Mouse (Mus musculus) olfactory bulb, adult 2 months (tissue): ENCODE measurements around the gene Plk5. TPM values are rescaled to one million over a fixed set of nuclear protein-coding genes. Genes with fewer than 3 reads are reported as not detected.
A peak's percentile ranks its signal among the peaks of the same experiment; 100 is the strongest.

Experiments
- H3K27ac ChIP-seq: fragments of 200-500 bp; 2 replicates; pipeline ENCODE4 v1.5.1; 2012; ENCODE audit warnings: low read depth, low read length; ENCODE audit not compliant: insufficient read depth
- H3K4me1 ChIP-seq: fragments of 200-500 bp; 2 replicates; pipeline ENCODE4 v1.6.1; 2012; ENCODE audit warnings: low read length; ENCODE audit not compliant: control insufficient read depth, insufficient read depth
- H3K4me3 ChIP-seq: fragments of 200-500 bp; 2 replicates; pipeline ENCODE4 v1.5.1; 2012; ENCODE audit warnings: mild to moderate bottlenecking, low read depth, low read length, moderate library complexity; ENCODE audit not compliant: insufficient read depth
- CTCF ChIP-seq: fragments of 200-500 bp; IDR thresholded peaks from 2 replicates; pipeline ENCODE4 v1.5.1; 2012; ENCODE audit warnings: low read depth, mild to moderate bottlenecking, low read length, moderate library complexity; ENCODE audit not compliant: insufficient read depth
- POLR2A ChIP-seq: fragments of 200-500 bp; IDR thresholded peaks from 2 replicates; pipeline ENCODE4 v1.6.1; 2012; ENCODE audit warnings: mild to moderate bottlenecking, low read depth, low read length, moderate library complexity; ENCODE audit not compliant: insufficient read depth
- WGBS: fragments of 180-500 bp; shearing (Covaris S2); methylation state at CpG from one replicate; pipeline ENCODE4 v1.1.7; 2018; 5-methylcytosine and 5-hydroxymethylcytosine counted together
- polyA plus RNA-seq: library from polyadenylated mRNA; stranded (reverse); fragments of >200 nt; gene quantifications from 2 replicates; pipeline ENCODE4 v1.2.4, GENCODE M21; 2012; ENCODE audit warnings: low replicate concordance; ENCODE audit not compliant: missing spikeins, insufficient read depth, insufficient read length

Plk5 gene
- polyA plus RNA-seq, 1 experiment, result not detected

DNA sequence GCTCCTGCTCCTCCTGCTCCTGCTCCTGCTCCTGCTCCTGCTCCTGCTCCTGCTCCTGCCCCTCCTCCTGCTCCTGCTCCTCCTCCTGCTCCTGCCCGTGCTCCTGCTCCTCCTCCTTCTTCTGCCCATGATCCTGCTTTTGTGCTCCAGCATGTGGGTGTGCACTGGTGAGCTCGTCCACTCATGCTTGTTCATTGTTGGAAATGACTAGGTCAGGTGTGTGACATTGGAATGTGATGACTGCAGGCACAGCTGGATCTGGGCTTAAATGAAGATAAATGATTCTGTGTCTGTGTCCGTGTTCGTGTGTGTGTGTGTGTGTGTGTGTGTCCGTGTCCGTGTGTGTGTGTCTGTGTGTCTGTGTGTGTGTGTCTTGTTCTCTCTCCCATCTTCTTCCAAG is 12.1 kb downstream of the Plk5 start:
- Histone ChIP-seq H3K4me1 (peaks cover 25% of the 10 kb centered on the region), H3K4me3 (no peak overlapping the region), H3K27ac (no peak overlapping the region)
- 91% methylated on average over 6 of the region's 6 CpGs for WGBS
- no peak for TF ChIP-seq CTCF
- no peak for TF ChIP-seq POLR2A

- no peak overlapping the region for H3K27ac ChIP-seq
- no peak overlapping the region for H3K4me3 ChIP-seq
Measured at GRCm38 (mm10) chr10:80369995-80370747, 13.9 kb downstream of the Plk5 start.

GRCm38 (mm10) chr10:80371411-80371966 is 15.2 kb downstream of the Plk5 start:
- no peak overlapping the region for H3K4me3 ChIP-seq
- no peak for TF ChIP-seq POLR2A
- TF ChIP-seq CTCF, result no peak
- H3K4me1 ChIP-seq, result peaks cover 22% of the 10 kb centered on the region
- WGBS, result 28% methylated on average over 12 of the region's 12 CpGs
- no peak overlapping the region for H3K27ac ChIP-seq

More at GRCm38 (mm10) chr10:80369995-80370747, 13.9 kb downstream of the Plk5 start:
- no peak for TF ChIP-seq POLR2A
- no peak for TF ChIP-seq CTCF
- 57% methylated on average over 21 of the region's 21 CpGs for WGBS
- peaks cover 22% of the 10 kb centered on the region for H3K4me1 ChIP-seq

DNA sequence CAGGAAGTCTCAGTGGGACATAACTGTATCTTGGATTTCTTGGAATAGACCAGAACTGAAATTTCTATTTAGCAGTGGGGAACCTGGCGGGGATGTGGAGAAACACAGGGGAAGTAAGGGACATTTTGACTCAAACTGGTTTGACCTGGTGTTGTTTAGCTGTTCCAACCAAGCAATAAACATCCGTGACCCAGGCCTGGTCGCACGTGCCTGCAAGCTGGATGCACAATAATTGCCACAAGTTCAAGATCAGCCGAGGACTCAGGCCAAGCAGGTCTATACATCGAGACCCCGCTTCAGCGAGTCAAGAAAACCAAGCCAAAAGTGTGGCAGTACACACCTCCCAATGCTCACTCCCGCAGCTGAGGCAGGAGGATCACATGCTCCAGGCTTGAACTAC is 15.7 kb downstream of the Plk5 start:
- WGBS, result 65% methylated on average over 9 of the region's 9 CpGs
- H3K27ac ChIP-seq, result no peak overlapping the region; the same call in 1 of the 2 replicates
- peaks cover 21% of the 10 kb centered on the region for H3K4me1 ChIP-seq
- no peak overlapping the region for H3K4me3 ChIP-seq
- TF ChIP-seq CTCF, result no peak
- TF ChIP-seq POLR2A, result no peak

GRCm38 (mm10) chr10:80372706-80373105 is 16.4 kb downstream of the Plk5 start:
- WGBS, result 62% methylated on average over 6 of the region's 6 CpGs
- Histone ChIP-seq H3K4me3 (no peak overlapping the region), H3K27ac (no peak overlapping the region; the same call in 1 of the 2 replicates), H3K4me1 (peaks cover 14% of the 10 kb centered on the region)
- no peak for TF ChIP-seq POLR2A
- TF ChIP-seq CTCF, result no peak

DNA sequence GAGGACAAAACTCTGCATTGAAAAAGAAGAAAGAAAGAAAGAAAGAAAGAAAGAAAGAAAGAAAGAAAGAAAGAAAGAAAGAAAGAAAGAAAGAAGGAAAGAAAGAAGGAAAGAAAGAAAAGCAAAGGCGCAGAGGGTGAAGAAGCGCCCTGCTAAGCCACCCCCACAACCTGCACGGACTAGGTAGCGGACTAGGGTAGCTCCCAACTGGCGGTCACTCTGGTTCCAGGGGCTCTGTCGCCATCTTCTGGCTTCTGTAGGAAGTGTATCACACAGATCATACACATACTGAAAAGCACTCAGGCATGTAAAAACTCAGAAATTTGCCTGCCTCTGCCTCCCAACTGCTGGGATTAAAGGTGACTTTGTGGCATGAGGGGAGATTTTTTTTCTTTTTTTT is 17.8 kb downstream of the Plk5 start:
- WGBS, result 35% methylated on average over 6 of the region's 6 CpGs
- Histone ChIP-seq H3K4me1 (peaks cover 10% of the 10 kb centered on the region), H3K4me3 (no peak overlapping the region), H3K27ac (no peak overlapping the region)
- TF ChIP-seq POLR2A (no peak), CTCF (no peak)

DNA sequence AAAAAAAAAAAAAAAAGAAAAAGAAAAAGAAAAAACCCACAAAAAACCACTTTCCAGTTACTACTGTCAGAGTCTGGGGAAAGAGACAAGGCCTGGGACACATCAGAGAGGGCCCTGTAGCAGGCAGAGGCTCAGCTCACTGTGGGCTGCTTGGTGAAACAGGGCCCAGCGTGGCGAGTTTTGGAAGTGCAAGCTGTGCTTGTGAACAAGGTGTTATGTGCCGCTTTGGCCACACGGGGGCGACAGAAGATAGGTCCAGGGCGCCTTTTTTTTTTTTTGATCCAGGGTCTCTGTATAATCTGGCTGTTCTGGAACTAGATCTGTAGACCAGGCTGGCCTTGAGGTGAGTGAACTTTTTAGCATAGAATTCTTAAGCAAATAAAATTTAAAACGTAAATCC is 19.9 kb downstream of the Plk5 start:
- H3K4me1 ChIP-seq, result peaks cover 10% of the 10 kb centered on the region
- no peak overlapping the region for H3K27ac ChIP-seq
- WGBS, result 3% methylated on average over 7 of the region's 7 CpGs
- no peak overlapping the region for H3K4me3 ChIP-seq
- TF ChIP-seq CTCF (peak; percentile 93), POLR2A (no peak)

DNA sequence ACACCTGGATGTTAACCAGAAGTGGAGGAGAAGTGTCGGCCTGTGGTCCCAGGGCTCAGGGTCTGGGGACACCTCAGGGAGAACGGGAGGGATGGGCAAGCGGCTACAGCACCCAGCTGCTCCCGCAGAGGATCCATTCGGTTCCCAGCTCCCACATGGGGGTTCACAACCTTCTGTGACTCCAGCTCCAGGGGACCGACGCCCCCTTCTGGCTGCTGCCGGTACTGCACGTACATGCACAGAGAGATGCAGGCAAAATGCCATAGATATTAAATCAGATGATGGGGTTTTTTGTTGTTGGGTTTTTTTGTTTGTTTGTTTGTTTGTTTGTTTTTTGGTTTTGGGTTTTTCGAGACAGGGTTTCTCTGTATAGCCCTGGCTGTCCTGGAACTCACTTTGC is 21.5 kb downstream of the Plk5 start:
- WGBS, result 57% methylated on average over 10 of the region's 10 CpGs
- H3K4me3 ChIP-seq, result no peak overlapping the region
- H3K27ac ChIP-seq, result no peak overlapping the region
- TF ChIP-seq CTCF, result peak; percentile 70; the same call in 1 of the 2 replicates
- no peak for TF ChIP-seq POLR2A
- peaks cover 2% of the 10 kb centered on the region; the same call in 1 of the 2 replicates for H3K4me1 ChIP-seq

DNA sequence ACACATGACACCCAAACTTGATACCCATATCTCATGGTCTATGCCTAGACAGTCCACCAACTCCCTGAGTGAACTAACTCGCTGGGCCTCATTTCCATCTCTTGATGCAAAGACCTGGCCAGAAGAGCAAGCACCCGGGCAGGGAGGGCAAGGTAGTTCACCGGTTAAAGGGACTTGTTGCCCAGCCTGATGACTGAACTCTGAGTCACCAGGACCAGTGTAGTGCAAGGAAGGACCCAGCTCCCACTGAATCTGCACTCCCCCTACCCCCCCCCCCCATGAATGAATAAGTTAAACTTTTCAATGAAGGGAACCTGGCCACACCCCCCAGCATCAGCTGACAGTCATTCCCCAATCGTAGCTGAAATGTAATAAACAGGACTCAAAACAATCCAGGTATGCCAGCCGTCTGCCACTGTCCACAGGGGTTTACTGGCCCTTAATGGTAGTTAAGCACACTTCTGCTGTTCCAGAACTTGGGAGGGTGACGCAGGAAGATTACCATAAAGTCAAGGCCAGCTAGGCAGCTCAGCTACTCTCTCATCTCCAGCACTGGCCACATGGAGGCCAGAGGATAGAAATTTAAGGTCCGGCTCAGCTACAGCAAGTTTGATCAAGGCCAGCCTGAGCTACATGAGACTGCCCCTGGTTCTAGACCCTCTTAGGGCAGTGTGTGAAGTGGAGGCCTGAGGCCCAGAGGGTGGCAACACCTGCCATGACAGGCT is 26.5 kb downstream of the Plk5 start:
- H3K4me1 ChIP-seq, result peaks cover 37% of the 10 kb centered on the region
- TF ChIP-seq POLR2A, result no peak
- TF ChIP-seq CTCF, result no peak
- WGBS, result 75% methylated on average over 7 of the region's 7 CpGs
- no peak overlapping the region for H3K27ac ChIP-seq
- H3K4me3 ChIP-seq, result no peak overlapping the region
